Mouse (Mus musculus): Measurements from ENCODE around the gene Ccpg1. TPM values are rescaled to one million over a fixed set of nuclear protein-coding genes. Genes with fewer than 3 reads are reported as not detected.

Gene Ccpg1
- 10 to 100 TPM; 44.8 to 50.0 TPM for total RNA-seq (2023)

GRCm38 (mm10) chr9:72985250-72986220 lies at the start of gene Ccpg1, which contains the start of gene Ccpg1os:
Ccpg1 (plus strand) TSS chr9:72985429.
Ccpg1os (minus strand) TSS chr9:72985382.

GRCm38 (mm10) chr9:72958521-72959450 lies 26.4 kb upstream of the Ccpg1 start, which contains the start of the genes Dyx1c1 and Gm44503:
Dyx1c1 (plus strand) TSS chr9:72958785.
Gm44503 (plus strand) TSS chr9:72958852.

GRCm38 (mm10) chr9:73040080-73040479 lies 54.9 kb downstream of the Ccpg1 start, which contains the start of gene Pigb:
Pigb (minus strand) TSS chr9:73040378.

DNA sequence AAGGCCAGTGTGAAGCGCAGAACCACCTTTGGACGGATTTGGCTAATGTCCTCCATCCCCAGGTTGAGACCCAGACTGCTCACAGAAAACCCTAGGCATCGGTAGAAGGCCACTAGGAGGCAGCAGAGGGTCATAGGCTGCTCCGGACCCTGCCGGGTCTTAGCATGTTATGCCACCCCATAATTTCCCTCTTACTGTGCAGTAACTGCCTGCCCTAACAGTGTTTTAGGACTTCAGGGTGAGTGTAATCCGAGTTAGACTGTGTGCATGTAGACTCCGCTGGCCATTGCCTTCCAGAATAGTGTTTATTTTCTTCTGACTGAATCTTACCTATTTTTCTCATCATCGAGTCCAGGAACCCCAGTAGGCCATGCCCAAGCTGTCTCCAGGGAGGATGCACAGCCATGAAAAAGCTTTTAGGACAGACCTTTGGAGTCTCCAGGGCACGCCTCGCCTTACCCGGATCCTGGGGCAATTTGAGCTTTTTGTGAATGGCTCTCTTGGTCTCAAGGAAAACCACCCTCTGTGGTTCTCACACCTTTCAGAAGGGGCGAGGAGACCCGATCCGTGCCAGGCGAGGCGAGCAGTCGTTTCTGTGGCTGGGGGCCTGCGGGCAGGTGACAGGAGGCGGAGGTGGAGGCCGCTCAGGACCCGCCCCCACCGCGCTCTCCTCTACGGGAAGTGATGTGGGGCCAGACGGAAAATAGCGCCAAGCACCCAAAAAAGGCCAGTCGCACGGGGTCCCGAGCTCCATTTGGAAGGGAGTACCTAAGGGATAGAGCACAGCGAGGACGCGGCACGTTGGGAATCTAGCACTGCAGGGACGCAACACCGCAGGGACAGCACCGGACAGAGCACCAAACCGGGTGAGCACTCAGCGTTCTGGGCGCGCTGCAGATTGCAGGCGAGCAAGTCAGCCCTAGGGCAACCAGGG lies 59.2 kb downstream of the Ccpg1 start, which contains the start of gene Rab27a:
Rab27a (plus strand) TSS at position 709 of the 934 bp plus-strand sequence.

Other genes with a start within 250 kb of the Ccpg1 start
- under 1 TPM; 0.35 to 0.68 TPM for gene Prtg, start 178.6 kb upstream of the Ccpg1 start, total RNA-seq (2023)
- gene Pygo1, start 59.8 kb upstream of the Ccpg1 start, total RNA-seq (2023) = not detected
- under 1 TPM in 1 of 2 experiments, not detected in 1; 0.44 TPM for gene Dyx1c1, start 26.6 kb upstream of the Ccpg1 start, total RNA-seq (2023)
- not detected for gene Gm44503, start 26.6 kb upstream of the Ccpg1 start, total RNA-seq (2023)
- gene Ccpg1os, start within 50 bp of the Ccpg1 start, total RNA-seq (2023) = 1 to 10 TPM; 3.9 to 4.3 TPM
- 10 to 100 TPM; 12.7 to 21.8 TPM for gene Pigb, start 54.9 kb downstream of the Ccpg1 start, total RNA-seq (2023)
- 10 to 100 TPM; 14.1 to 15.2 TPM for gene Rab27a, start 59.4 kb downstream of the Ccpg1 start, total RNA-seq (2023)
- 1 to 10 TPM; 1.6 to 1.7 TPM for gene Khdc3, start 116.4 kb downstream of the Ccpg1 start, total RNA-seq (2023)
- gene Gm20509, start 117.0 kb downstream of the Ccpg1 start, total RNA-seq (2023) = not detected
- 10 to 100 TPM; 67.1 to 67.8 TPM for gene Rsl24d1, start 128.0 kb downstream of the Ccpg1 start, total RNA-seq (2023)

All from B cell, adult 67 days (primary cell).